In the genomic region with DNA sequence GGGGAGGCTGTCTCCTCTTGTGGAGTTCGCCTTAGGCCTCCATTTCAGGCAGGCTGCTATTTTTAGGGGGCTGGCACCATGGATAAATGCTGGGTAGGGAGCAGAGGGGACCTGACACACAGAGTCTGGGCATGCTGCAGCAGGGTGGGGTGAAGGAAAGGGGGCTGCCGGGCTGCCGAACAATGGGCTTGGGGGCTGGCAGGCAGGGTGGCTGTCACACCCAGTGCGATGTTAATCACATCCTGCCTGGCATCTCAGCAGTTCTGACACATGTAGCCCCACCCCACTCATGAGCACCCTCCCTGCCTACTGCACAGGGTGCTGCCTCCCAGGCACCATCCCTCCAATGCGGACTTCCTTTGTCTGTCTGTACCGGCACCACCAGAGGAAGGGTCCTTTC, we compare ENCODE assay signal across 9 mouse cellular contexts. TPM values are rescaled to one million over a fixed set of nuclear protein-coding genes. Genes with fewer than 3 reads are reported as not detected.
DNase-seq lines count a peak whose midpoint lies in the region; ATAC-seq and TF ChIP-seq lines count a peak whose summit lies in the region.
"Had no signal": no experiment of that assay in that cellular context is flagged by ENCODE, and none has a peak within 500 bp of the region (broad histone marks: within the 10 kb centered on the region; RNA-seq: fewer than 3 reads in every experiment).

No protein-coding gene starts in this region.

- intact Hi-C loops in heart, adult 2 months (cut with DNase I) = no loop called here

- no peak overlapping the region; the same call in 1 of the 2 replicates for H3K4me3 ChIP-seq in heart, adult 2 months
- peak overlapping the region; percentile 66 for H3K4me3 ChIP-seq in E14TG2a.4 (replicated peaks; ENCODE audit: low read length)
- no peak overlapping the region for H3K4me3 ChIP-seq in heart, embryonic 12.5 days
- no peak overlapping the region for H3K4me3 ChIP-seq in lung, embryonic 16.5 days (ENCODE audit: low read length)

- no peak for TF ChIP-seq CTCF in heart, adult 2 months (IDR thresholded peaks at IDR 0.05)
- no peak for TF ChIP-seq CTCF in E14TG2a.4 (conservative IDR thresholded peaks at IDR 0.05; ENCODE audit: low read length)

- H3K4me1 ChIP-seq in heart, adult 2 months (ENCODE audit: control insufficient read depth, insufficient read depth, low read length) = peaks cover 17% of the 10 kb centered on the region
- peaks cover 51% of the 10 kb centered on the region for H3K4me1 ChIP-seq in E14TG2a.4 (replicated peaks; ENCODE audit: low read depth, low read length)
- H3K4me1 ChIP-seq in heart, embryonic 12.5 days (replicated peaks) = peaks cover 37% of the 10 kb centered on the region
- H3K4me1 ChIP-seq in lung, embryonic 16.5 days (replicated peaks; ENCODE audit: control insufficient read depth, insufficient read depth, low read length) = peaks cover 23% of the 10 kb centered on the region

- no peaks in the 10 kb centered on the region for H3K36me3 ChIP-seq in heart, adult 2 months (ENCODE audit: control insufficient read depth, insufficient read depth, low read length)
- H3K36me3 ChIP-seq in E14TG2a.4 (ENCODE audit: insufficient read depth, low read length) = no peaks in the 10 kb centered on the region
- no peaks in the 10 kb centered on the region for H3K36me3 ChIP-seq in heart, embryonic 12.5 days
- no peaks in the 10 kb centered on the region for H3K36me3 ChIP-seq in lung, embryonic 16.5 days (ENCODE audit: control insufficient read depth, insufficient read depth, low read length)
- H3K36me3 ChIP-seq: G1E had no signal

- ATAC-seq in heart, embryonic 12.5 days (ENCODE audit: insufficient number of reproducible peaks, low FRiP score) = peak; percentile 22; the same call in 1 of the 2 replicates
- ATAC-seq in lung, embryonic 16.5 days (ENCODE audit: low read depth) = no peak

- TF ChIP-seq EP300 in heart, adult 2 months (IDR thresholded peaks at IDR 0.05; ENCODE audit: insufficient read depth, low read depth, low read length) = no peak

- H3K9me3 ChIP-seq in E14TG2a.4 (ENCODE audit: low read length) = no peaks in the 10 kb centered on the region
- no peaks in the 10 kb centered on the region for H3K9me3 ChIP-seq in heart, embryonic 12.5 days (replicated peaks)
- H3K9me3 ChIP-seq in lung, embryonic 16.5 days (ENCODE audit: control insufficient read depth, low read length) = no peaks in the 10 kb centered on the region

- DNase-seq in heart, adult 2 months = peak in 1 of 2 experiments; percentile 43
- DNase-seq in heart, adult 8-10 months (ENCODE audit: low spot score) = no peak
- no peak for DNase-seq in adrenal gland, postnatal 25 days
- no peak for DNase-seq in embryo, embryonic 10 days (ENCODE audit: low spot score)
- DNase-seq in cerebellum, postnatal 4 days (ENCODE audit: low spot score in 2 of 2) = no peak

- peak overlapping the region; percentile 34 for H3K27ac ChIP-seq in heart, adult 2 months
- 0 out of 2 replicates have a peak overlapping the region, but pooled peaks have one; percentile 14 for H3K27ac ChIP-seq in heart, embryonic 12.5 days (ENCODE audit: poor library complexity, severe bottlenecking)
- 0 out of 2 replicates have a peak overlapping the region, but pooled peaks have one; percentile 38 for H3K27ac ChIP-seq in lung, embryonic 16.5 days (ENCODE audit: low read length)

- 34% methylated on average over 6 of the region's 6 CpGs for WGBS in heart, adult 2 months
- 35% methylated on average over 6 of the region's 6 CpGs for WGBS in heart, embryonic 12.5 days
- 45% methylated on average over 6 of the region's 6 CpGs for WGBS in lung, embryonic 16.5 days

- no peaks in the 10 kb centered on the region for H3K79me2 ChIP-seq in heart, adult 2 months (replicated peaks; ENCODE audit: control insufficient read depth, insufficient read depth, low read length)

- H3K4me2 ChIP-seq in heart, embryonic 12.5 days = 0 out of 2 replicates have a peak overlapping the region, but pooled peaks have one; percentile 19
- H3K4me2 ChIP-seq in lung, embryonic 16.5 days (ENCODE audit: low read depth, low read length) = no peak overlapping the region

- no peaks in the 10 kb centered on the region for H3K27me3 ChIP-seq in heart, adult 2 months (ENCODE audit: control insufficient read depth, insufficient read depth, low read length)
- H3K27me3 ChIP-seq in E14TG2a.4 (ENCODE audit: insufficient read depth, low read length) = peaks cover 12% of the 10 kb centered on the region
- no peaks in the 10 kb centered on the region for H3K27me3 ChIP-seq in heart, embryonic 12.5 days (replicated peaks)
- no peaks in the 10 kb centered on the region for H3K27me3 ChIP-seq in lung, embryonic 16.5 days (ENCODE audit: control insufficient read depth, insufficient read depth, low read depth, low read length)

- 0 out of 2 replicates have a peak overlapping the region, but pooled peaks have one; percentile 22 for H3K9ac ChIP-seq in heart, adult 2 months (ENCODE audit: low read depth, low read length)
- H3K9ac ChIP-seq in heart, embryonic 12.5 days = 0 out of 2 replicates have a peak overlapping the region, but pooled peaks have one; percentile 29
- H3K9ac ChIP-seq in lung, embryonic 16.5 days (ENCODE audit: low read length) = no peak overlapping the region

- TF ChIP-seq POLR2A in heart, adult 2 months (IDR thresholded peaks at IDR 0.05; ENCODE audit: insufficient read depth, low read depth, low read length) = no peak

RNA-seq across cellular contexts. Expression of gene Zcchc14, which starts 15.9 kb away (rescaled TPM):
- total RNA-seq in heart, adult 2 months (2021) = 10 to 100 TPM; 28.5 to 30.0 TPM
- polyA plus RNA-seq in heart, adult 2 months (2012; rRNA removed) = 17.6 and 22.1 TPM in 2 replicates
- total RNA-seq in heart, adult 8-10 months (2022) = 10 to 100 TPM; 23.7 to 30.9 (median 26.2) TPM
- 9.2 and 9.9 TPM in 2 replicates for polyA plus RNA-seq in heart, embryonic 12.5 days (2016; fragmentation: Nextera tagmentation; extraction: Ambion mirVana)
- 13.0 and 14.4 TPM in 2 replicates for polyA plus RNA-seq in lung, embryonic 16.5 days (2015; fragmentation: Nextera tagmentation; extraction: Ambion mirVana)
- total RNA-seq in adrenal gland, postnatal 25 days (2021) = 52.5 and 57.8 TPM in 2 replicates
- polyA plus RNA-seq: G1E had no signal
